Mouse (Mus musculus) urinary bladder, postnatal 10 days (tissue): ENCODE results near the gene Prpf18.
"Not testable (repeated sequence)": the region's sequence is repeated elsewhere in the genome, so short reads cannot be mapped to it uniquely, and the experiment has no call there.

Source experiments
- DNase-seq: peaks from one replicate; pipeline ENCODE4 v3.0.0; 2022; ENCODE audit warnings: low spot score

Gene Prpf18

DNA sequence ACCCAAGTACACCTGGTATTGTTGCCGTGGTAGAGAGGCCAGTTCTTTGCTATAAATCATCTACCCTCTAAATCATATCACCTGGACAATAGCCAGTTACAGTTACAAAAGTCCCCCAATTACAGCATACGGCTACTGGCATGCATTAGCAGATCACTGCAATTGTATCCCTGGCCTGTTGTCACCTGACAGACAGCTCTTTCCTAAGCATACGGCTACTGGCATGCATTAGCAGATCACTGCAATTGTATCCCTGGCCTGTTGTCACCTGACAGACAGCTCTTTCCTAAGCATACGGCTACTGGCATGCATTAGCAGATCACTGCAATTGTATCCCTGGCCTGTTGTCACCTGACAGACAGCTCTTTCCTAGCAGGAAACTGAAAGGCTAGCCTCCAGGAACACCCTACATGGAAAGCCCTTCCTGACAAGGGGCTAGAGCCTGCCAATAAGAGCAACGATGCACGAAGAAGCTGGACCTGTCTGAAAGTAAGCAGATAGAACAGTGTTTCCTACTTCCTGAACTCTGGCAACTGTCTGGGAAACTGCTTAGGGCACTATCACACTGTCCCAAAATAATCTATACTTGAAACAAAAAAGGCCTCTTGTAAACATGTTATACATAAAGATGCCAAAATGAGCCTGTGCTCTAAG, 37.5 kb downstream of the Prpf18 start:
- not testable (repeated sequence) for DNase-seq

DNA sequence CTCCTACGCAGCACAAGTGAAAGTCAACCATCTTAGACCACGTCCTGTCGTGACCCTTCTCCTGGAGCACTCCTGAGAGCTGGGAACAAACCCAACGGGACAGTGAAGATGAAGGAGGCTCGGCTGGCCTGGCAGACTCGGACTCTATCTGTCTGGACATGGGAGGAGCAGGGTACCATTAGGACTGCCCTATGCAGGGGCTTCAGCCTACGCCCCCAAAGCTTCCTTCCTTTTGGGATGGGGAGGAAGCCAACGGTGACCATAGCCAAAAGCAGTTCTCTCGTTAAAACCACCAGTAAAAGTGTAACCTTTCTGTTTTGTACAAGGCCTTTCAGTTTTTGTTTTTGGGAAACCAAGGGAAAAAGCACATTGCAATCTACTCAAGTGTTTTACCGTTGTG, 40.2 kb downstream of the Prpf18 start:
- no peak for DNase-seq

DNA sequence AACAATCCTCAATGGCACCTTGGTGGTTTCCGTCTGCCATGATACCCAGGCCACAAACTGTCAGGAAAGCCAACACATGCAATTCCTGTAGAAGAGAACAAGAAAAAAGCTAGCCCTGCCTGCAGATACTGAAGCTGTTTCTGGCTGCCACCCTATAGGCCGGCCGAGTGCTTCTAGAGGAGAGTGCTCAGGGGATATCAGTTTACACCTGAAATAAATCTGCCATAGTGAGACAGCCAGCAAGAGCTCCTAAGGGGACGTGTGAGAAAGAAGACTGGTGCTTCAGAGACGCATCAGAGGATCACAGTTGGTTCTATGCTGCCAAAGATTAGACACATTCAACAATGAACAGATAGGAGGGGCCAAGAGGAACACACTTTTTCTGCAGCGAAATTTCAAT, 40.6 kb downstream of the Prpf18 start:
- DNase-seq = no peak

DNA sequence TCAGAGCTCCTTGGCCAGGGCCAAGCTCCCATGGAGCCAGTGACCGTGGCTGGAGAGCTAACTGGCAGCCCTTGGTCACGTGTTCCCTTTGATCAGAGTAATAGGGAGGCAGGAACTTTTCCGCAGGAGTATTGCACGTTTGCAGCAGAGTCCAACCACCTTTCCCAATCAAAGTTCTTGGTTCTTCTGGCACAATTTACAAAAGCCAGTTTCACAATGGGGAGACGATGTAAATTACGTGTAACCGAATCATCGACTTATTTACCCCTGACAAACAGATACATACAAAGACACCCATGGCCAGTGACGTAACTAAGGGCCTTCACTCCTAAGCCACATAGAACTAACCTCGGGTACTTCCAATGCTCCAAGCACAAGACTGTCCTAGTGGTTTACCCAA, 42.5 kb downstream of the Prpf18 start:
- DNase-seq = no peak

DNA sequence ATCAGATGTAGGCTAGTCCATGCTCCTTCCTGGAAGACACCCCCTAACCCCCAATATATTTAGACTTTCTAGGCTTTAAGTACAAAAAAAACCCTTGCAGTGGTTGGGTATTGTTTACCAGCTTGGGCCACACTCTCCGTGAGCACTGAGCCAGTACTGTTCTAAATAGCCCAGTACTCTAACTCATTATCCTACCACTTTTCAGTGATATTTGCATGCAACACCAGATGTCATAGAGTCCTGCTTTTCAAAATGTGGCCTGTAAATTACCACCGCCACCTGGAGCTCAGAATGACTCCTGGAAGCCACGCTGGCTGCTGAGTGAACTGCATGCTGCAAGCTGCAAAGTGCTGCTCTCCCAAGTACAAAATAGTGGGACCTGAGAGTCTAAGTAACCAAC, 43.7 kb downstream of the Prpf18 start:
- DNase-seq = no peak

DNA sequence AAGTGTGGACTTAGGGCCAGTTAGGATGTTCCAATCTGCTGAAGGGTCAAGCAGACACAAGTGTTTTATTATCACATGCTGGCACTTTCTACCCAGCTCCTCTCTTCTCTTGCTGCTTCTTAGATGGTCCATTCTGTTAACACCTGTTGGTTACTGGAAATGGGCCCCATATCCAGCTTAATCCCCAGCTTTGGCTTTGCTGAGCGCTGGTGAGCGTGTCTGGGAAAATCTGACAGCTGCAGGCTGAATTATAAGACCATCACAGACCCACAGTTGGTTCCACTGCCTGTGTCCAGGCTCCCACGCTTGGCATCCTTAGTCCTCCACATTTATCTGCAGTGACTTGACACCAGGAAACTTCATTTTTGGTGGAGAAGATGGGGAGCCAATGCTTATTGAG, 45.4 kb downstream of the Prpf18 start:
- no peak for DNase-seq

DNA sequence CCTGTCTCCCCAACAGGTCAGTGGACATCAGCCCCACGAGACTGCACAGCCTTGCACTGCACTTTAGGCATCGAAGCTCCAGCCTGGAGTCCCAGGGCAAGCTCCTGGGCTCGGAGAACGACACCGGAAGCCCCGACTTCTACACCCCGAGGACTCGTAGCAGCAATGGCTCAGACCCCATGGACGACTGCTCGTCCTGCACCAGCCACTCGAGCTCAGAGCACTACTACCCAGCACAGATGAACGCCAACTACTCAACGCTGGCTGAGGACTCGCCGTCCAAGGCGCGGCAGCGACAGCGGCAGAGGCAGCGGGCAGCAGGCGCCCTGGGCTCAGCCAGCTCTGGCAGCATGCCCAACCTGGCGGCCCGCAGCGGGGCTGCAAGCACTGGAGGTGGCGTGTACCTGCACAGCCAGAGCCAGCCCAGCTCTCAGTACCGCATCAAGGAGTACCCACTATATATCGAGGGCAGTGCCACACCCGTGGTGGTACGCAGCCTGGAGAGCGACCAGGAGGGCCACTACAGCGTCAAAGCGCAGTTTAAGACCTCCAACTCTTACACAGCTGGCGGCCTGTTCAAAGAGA, 48.5 kb downstream of the Prpf18 start:
- DNase-seq = no peak

DNA sequence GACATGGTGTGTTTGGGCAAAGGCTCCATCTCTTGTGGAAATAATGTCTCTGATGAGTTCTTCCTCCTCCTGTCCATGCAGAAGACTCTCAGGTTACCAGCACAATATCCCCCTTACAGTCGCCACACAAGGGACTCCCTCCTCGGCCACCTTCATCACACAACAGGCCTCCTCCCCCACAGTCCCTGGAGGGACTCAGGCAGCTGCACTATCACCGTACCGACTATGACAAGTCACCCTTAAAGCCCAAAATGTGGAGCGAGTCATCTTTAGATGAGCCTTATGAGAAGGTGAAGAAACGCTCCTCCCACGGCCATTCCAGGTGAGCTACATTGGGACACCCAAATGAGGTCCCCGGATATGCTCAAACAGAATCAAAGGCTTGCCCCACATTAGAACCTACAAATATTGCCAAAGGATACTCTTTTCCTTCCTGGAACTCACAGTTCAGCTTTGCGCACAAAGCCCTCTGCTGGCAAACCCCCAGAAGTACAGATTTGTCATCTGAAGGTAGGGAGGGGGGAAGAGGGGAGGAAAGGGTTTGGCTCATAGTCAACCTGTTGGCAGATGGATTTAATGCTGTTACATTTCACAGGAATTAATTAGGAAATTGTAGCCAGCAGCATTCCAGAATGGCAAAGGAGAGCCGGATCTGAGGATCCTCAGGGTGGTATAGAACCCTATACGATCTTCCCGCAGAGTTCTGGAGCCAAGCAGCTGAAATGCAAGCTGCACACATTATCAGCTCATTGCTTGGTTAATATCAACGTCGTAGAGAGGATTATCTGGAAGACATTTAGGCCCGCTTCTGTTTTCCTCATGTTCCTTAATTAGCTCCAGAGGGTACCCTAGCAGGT, 50.7 kb downstream of the Prpf18 start:
- no peak for DNase-seq

DNA sequence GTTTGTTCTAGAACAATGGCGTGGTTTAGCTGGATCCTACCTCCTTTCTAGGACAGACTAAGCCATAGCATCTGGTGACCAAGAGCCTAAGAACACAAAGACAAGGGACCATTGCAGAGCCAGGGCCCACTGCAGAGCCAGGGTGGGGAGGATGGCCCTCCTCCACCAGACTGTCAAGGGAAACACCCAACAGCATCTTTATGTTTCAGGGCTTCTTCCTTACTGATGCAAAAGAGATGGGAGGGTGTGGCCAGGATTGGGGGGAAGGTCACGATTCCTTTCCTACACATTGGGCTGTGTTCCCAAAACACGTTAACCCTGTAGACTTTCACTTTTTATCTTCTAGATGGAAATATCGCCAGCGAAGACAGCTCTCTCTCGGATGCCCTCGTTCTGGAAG, 54.9 kb downstream of the Prpf18 start:
- DNase-seq = no peak

DNA sequence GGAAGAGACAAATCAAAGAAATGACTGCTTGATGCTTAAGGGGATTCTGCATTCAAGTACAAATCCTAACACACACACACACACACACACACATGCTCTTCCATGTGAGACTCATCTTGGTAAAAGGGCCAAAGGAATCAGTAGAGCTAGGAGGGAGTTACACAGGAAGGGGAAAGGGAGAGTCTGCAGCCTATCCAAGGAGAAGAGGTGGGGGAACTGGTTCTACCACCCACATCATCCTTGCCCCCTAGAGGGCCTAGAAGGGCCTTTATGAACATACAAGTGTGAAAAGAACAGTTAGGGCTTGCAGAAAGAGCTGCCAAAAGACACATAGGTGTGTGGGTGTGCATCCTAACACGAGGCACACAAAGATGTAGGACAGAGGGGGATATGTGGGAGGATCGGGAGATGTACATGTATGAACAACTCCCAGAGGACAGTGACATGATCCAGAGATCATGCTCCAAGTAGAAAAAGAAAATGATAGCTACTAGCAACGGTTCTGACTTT, 58.0 kb downstream of the Prpf18 start:
- no peak for DNase-seq

DNA sequence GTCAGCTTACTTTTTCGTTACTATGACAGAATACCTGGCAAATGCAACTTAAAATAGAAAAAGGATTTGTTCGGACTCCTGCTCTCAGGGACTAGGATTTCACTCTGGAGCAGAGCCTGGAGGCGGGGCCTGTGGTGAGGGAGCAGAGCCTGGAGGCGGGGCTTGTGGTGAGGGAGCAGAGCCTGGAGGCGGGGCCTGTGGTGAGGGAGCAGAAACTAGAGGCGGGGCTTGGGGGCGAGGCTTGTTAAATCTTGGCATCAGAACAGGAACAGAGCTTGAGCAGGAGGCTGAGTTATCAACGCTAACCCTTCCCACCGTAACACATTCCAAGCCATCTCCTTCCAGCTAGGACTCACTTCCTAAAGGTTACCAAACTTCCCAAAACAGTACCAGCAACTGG, 58.5 kb downstream of the Prpf18 start:
- DNase-seq = no peak

DNA sequence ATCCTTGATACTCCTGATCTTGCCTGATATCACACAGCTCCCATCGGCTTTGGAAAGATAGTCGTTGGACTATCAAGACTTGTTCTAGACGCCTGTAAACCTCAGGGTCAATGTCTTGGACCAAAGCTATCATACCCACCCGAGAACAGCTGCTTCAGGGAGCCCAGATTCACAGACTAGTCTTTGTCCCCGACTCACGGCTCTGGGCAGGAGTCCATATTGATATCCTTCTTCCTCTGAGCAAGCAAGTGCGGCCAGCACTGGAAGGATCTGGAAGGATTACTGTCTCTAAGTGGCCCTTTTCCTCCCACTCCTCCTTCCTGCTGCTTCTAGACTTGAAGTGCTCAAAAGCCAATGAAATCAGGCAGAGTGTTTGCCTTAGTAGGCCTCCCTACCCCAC, 59.2 kb downstream of the Prpf18 start:
- no peak for DNase-seq

DNA sequence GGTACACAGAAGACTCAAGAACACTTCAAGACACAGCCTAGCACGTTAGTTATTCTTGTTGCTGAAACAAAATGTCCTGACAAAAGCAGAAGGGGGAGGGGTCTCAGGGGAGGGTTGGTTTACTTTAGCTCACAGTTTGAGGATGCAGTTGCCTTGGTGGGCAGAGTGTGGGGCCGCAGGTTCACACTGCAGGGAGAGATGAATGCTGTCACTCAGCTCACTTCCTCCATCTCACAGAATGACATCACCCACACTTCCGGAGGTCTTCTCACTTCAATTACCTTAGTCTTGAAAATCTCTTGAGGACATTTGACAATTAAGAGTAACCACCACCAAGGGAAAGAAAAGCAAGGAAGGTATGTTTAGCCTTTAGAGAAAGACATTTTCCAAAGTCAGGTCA, 60.3 kb downstream of the Prpf18 start:
- no peak for DNase-seq

DNA sequence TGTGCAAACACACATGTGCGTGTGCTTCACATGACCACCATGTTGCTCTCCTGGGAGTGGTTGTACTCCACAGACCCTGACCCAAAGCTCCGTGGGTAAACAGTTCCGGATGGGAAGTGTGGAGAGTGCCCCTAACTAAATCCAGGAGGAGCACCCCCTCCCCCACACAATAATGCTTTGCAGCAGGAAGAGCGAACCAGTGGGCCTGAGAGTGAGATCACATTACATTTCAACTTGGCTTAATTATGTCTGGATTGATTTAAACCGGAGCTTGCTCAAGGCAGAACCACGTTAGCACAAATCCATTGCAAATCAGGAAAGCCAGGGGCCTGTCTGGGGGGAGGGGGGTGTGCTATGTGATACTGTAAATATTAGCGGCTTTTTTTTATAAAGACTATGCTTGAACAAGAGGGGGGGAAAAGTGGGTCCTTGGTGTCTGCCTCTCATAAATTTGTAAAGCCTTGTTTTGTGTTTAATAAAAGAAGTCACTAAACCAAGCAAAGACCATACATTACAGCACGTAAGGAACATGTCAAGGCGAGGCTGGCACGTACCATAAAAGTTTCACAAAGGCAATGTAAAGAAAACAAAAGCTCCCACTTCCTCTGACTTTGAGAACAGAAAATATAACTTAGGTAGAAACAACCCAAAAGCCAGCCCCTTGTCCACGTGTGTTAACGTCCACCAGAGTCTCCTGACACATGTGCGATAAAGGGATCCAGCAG, 64.1 kb downstream of the Prpf18 start:
- DNase-seq = no peak

DNA sequence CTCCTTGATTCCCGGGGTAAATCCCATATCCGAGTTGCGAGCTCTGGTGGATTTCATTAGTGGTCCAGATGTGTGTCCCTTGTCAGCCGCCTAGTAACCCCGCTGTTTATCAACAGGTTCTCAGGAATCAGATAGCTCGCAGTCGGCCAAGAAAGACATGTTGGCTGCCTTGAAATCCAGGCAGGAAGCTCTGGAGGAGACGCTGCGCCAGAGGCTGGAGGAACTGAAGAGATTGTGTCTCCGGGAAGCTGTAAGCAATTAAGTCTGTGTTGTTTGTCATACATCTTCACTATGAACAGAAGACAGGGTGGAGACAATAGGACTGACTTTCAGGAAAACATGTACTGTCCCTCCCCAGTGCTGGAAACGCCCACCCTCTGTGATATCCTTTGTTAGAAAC, 65.7 kb downstream of the Prpf18 start:
- no peak for DNase-seq

DNA sequence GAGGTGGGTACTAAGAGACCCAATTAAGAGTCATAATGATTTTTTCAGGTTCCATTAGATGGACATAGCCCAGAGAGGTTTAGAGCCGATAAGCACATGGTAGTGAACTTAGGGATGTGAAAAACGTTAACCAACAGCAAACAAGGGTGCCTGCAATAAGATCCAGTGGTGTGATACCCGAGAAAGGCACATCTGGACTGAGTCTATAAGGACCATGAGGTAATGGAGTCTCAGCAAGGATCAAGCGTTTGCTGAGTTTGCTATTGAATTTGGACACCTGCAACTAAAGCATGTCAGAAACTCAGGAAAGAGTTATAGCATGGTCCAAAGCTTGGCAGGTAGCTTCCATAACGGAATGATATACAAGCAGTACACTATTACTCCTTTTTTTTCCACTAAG, 67.7 kb downstream of the Prpf18 start:
- DNase-seq = no peak

DNA sequence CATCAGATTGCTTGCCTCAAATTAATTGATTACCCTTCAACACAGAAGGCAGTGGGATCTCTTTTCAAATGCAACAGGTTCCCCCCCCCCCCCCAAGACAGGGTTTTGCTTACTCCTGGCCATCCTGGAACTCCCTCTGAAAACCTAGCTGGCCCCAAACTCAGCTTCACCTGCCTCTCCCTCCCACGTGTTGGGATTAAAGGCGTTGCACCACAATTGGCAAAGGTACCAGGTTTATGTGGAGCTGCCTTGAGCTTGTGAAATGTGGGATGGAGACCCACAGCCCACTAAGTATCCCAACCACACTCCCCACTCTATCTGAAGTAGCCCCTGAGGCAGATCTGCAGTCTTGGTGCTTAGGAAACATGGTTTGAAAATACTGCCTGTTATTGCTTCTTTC, 69.0 kb downstream of the Prpf18 start:
- no peak for DNase-seq

DNA sequence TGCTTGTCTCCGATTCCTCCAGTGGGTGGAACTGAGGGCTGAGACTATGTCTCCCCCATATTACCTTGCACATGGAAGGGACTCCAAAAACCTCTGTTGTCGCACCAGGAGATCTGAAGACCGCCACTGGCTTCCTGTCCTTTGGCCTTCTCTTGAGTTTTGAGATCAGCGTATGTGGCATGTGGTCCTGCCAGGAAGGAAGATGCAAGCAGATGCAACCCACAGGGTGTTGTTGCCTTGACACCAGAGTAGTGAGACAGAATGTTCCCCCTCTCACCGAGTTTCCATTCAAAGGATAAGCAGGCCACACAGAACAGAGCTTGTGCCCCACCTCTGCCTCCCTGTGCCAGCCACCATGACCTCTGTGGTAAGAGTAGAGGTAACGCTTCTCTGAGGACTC, 71.2 kb downstream of the Prpf18 start:
- no peak for DNase-seq

DNA sequence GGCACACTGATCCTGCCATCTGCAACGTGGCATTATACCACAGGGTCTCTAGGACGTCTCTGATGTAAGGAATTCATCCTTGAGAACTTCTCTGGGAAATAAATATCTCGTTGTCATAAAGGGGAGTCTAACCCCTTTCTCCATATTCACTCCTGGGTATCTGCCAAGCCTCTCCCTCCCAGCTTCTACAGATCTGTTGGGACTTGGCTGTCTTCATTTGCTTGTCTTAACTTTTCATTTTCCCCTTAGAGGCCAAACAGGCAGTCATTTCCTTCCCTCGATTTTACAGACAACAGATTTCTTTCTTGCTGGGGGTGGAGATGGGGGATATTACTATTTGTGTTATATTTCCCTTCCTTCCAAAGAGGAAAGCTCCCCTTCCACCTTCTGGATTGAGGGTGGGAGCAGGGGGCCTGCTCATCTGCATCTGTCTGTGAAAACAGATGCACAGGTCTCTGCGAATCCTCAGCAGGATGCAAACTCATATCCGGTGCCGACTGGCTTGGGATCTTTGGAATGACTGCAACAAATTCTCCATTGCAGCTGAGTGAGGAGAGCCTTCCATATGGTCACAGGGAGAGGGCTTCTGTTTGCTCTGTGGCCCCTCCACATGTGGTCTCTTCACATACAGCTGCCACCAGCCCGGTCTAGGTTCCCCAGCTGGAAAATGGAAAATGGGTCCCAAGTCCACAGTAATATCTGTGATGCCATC, 72.4 kb downstream of the Prpf18 start:
- DNase-seq = no peak

DNA sequence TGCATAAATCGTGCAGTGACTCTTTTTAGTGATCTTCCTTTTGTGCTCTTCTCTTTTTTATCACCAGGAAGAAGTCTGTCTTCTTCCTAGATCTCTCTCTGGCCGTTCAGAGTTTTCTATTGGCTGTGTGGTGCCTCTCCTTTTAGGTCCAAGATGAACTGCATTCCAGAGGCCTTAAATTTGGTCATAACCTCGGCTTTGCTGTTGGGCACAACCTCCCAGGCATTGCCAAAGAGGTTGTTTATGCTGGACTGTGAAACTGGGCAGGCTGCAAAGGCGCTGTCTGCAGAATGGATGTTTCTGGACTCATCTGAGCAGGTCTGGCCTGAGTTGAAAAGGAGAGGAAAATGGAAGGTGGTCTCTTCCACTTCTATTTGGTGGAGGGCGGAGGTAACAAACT, 73.6 kb downstream of the Prpf18 start:
- DNase-seq = no peak

DNA sequence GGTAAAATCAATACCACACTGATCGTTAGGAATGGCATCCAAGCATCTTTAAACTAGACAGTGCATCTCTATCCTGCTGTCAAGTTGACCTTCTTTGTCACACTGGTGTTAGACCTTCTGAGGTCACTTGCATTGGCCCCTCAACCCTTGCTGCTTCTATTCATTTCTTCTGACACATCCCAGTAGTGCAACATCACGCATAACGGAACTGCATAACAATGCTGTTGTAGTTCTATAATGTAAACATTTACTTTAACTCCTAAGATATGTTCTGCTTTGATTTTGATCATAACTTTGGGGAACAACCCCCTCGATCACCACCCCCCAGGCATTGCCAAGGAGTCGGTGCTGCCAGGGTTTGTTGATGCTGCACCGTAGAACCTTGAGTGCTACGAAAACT, 75.9 kb downstream of the Prpf18 start:
- no peak for DNase-seq

DNA sequence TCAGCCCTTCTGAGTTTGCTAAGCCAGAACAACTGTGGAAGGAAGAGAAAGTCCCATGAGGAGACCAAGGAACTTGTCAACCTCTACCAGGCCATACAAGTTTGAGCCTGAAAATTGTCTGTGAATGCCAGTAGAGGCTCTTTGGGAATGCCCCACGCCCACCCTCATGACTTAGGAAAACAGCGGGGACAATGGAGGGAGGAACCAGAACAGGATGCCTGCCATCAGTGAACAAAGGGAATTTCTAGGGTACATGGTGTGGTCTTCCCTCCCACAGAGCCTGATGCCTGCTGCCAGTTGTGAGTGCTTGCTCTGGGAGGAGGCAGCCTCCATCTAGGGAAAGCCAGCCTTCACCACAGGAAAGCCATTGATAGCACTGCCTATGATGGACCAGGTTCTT, 76.8 kb downstream of the Prpf18 start:
- DNase-seq = no peak
